Mouse (Mus musculus) heart, adult 2 months (tissue): ENCODE results near the gene Runx1. TPM values are rescaled to one million over a fixed set of nuclear protein-coding genes. Genes with fewer than 3 reads are reported as not detected.

Experiments used
- DNase-seq, 2 experiments: peaks; one replicate each; pipeline ENCODE4 v3.0.0; 2021
- H3K27ac ChIP-seq: fragments of 200-600 bp; 2 replicates; pipeline ENCODE4 v1.8.1; 2022
- H3K27me3 ChIP-seq: fragments of 200-500 bp; 2 replicates; pipeline ENCODE4 v1.6.1; 2012; ENCODE audit warnings: mild to moderate bottlenecking, low read length, inconsistent platforms, mixed read lengths; ENCODE audit not compliant: control insufficient read depth, insufficient read depth
- H3K36me3 ChIP-seq: fragments of 200-500 bp; 2 replicates; pipeline ENCODE4 v1.6.1; 2012; ENCODE audit warnings: low read length, inconsistent platforms; ENCODE audit not compliant: control insufficient read depth, insufficient read depth
- H3K4me1 ChIP-seq: fragments of 200-500 bp; 2 replicates; pipeline ENCODE4 v1.6.1; 2011; ENCODE audit warnings: low read length; ENCODE audit not compliant: control insufficient read depth, insufficient read depth
- H3K4me3 ChIP-seq: fragments of 200-600 bp; 2 replicates; pipeline ENCODE4 v1.8.1; 2022
- H3K79me2 ChIP-seq: fragments of 200-500 bp; replicated peaks from 2 replicates; pipeline ENCODE4 v1.6.1; 2012; ENCODE audit warnings: mild to moderate bottlenecking, inconsistent platforms, low read length, moderate library complexity, mixed read lengths; ENCODE audit not compliant: control insufficient read depth, insufficient read depth
- H3K9ac ChIP-seq: fragments of 200-500 bp; 2 replicates; pipeline ENCODE4 v1.6.1; 2012; ENCODE audit warnings: low read depth, mild to moderate bottlenecking, control low read depth, inconsistent platforms, low read length, mixed read lengths
- CTCF ChIP-seq: fragments of 200-600 bp; IDR thresholded peaks from 2 replicates; pipeline ENCODE4 v1.8.1; 2022; ENCODE audit warnings: antibody characterized with exemption, mild to moderate bottlenecking, moderate library complexity
- EP300 ChIP-seq: fragments of 200-500 bp; IDR thresholded peaks from 2 replicates; pipeline ENCODE4 v1.6.1; 2011; ENCODE audit warnings: low read depth, low read length, control low read depth; ENCODE audit not compliant: insufficient read depth
- POLR2A ChIP-seq: fragments of 200-500 bp; IDR thresholded peaks from 2 replicates; pipeline ENCODE4 v1.6.1; 2011; ENCODE audit warnings: mild to moderate bottlenecking, low read depth, low read length, control low read depth; ENCODE audit not compliant: insufficient read depth
- WGBS: fragments of 180-500 bp; shearing (Covaris S2); methylation state at CpG from one replicate; pipeline ENCODE4 v1.1.7; 2018; 5-methylcytosine and 5-hydroxymethylcytosine counted together
- intact Hi-C: fragments of 180-260 bp; cut with DNase I; formaldehyde crosslinking; loops from one replicate; pipeline ENCODE4 v1.15.1; 2025
- polyA plus RNA-seq: library from polyadenylated mRNA; depleted of rRNA; stranded (reverse); fragments of >200 nt; gene quantifications from 2 replicates; pipeline ENCODE4 v1.2.3, GENCODE M21; 2012
- total RNA-seq, 2 experiments: library from RNA; stranded (reverse); gene quantifications; 2 replicates each; pipeline ENCODE4 v1.2.3; 2021

The Runx1 gene
- total and polyA plus RNA-seq, 3 experiments, result 1.8 to 2.4 (median 2.1) TPM

DNA sequence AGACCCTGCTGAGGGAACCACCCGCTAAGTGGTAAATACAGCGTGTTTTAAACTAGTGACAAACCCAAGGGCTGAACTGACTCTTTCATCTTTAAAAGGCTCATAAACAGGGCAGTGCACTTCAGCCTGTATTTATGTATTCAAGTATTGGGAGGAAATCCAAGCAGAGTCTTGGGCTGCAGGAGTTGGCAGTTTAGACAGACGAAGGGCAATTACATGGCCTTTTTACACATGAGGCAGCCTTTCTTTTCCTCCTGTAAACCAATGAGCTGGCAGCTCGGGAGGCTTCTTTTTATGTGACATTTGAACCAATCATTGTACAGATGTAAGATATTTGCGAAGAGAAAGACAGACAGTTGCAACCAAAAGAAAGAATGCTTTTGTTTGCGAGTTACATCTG lies 233.7 kb downstream of the Runx1 start:
- 87% methylated on average over 6 of the region's 6 CpGs for WGBS
- Histone ChIP-seq H3K27ac (no peak overlapping the region), H3K9ac (no peak overlapping the region), H3K36me3 (no peaks in the 10 kb centered on the region), H3K4me3 (no peak overlapping the region), H3K27me3 (no peaks in the 10 kb centered on the region), H3K79me2 (no peaks in the 10 kb centered on the region), H3K4me1 (no peaks in the 10 kb centered on the region)
- intact Hi-C loops, result no loop called here
- TF ChIP-seq CTCF (no peak), POLR2A (no peak), EP300 (no peak)
- no peak for DNase-seq

DNA sequence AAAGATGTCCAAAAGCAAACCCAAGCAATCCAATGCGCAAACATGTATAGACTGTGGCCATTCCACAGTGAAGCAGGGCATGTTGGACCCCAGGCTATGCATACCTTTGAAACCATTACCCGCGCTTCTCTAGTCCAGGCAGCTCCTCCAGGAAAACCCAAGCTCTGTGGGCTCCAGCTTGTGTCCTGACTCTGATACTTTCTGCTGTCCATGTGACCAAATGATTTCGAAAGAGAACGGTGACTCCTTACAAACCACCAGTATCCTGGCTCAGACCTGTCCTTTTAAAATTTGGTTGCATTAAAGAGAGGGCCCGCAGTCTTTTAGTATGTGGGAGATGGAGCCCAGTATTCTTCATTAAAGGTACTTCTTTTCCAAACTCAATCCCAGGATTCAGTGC lies 234.2 kb downstream of the Runx1 start:
- 91% methylated on average over 6 of the region's 6 CpGs for WGBS
- Histone ChIP-seq H3K79me2 (no peaks in the 10 kb centered on the region), H3K4me3 (no peak overlapping the region), H3K9ac (no peak overlapping the region), H3K4me1 (no peaks in the 10 kb centered on the region), H3K36me3 (no peaks in the 10 kb centered on the region), H3K27ac (no peak overlapping the region), H3K27me3 (no peaks in the 10 kb centered on the region)
- TF ChIP-seq CTCF, result no peak
- TF ChIP-seq EP300, result no peak
- TF ChIP-seq POLR2A, result no peak
- intact Hi-C loops, result no loop called here
- no peak for DNase-seq

DNA sequence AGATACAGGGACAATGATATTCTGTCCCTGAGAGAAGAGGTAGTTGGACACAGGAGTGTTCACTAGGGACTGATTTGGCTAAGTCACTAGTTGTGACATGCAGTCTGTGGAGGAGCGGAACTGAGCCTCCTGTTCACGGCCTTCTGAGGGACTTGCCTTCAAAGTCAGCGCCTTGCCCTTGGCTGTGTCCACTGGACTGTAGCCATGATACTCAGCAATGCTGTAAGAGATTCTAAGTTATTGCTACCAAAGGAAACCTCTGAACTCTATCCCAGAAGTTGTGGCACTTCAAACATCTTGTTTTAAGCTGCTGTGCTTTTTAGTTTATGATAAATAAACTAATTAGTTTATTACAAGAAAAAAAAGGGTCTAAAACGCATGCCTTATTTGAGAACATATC lies 238.1 kb downstream of the Runx1 start:
- TF ChIP-seq EP300 (no peak), CTCF (no peak), POLR2A (no peak)
- Histone ChIP-seq H3K27me3 (no peaks in the 10 kb centered on the region), H3K36me3 (no peaks in the 10 kb centered on the region), H3K79me2 (no peaks in the 10 kb centered on the region), H3K27ac (no peak overlapping the region), H3K9ac (no peak overlapping the region), H3K4me1 (no peaks in the 10 kb centered on the region), H3K4me3 (no peak overlapping the region)
- intact Hi-C loops, result no loop called here
- no peak for DNase-seq
- 79% methylated on average over 4 of the region's 4 CpGs for WGBS

DNA sequence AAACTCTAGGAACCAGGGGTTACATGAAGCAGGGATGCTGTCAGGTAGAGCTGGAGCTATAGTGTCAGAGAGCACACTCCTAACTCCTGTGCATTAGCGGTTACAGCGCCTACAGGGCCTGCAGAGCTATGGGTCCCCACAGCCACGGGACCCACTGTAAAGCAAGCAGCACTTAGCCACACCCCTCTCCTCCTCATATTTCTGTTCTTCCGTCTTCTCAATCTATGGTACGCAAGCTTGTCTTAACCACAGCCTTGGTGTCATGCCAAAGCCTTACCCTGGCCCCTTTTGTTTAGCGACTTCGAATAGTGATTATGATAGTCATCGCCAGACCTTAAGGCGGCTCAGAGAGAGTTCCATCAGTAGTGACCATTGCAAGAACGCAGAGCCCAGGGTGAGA lies 244.2 kb downstream of the Runx1 start:
- no peak overlapping the region for H3K9ac ChIP-seq
- H3K4me1 ChIP-seq, result no peaks in the 10 kb centered on the region
- intact Hi-C loops, result no loop called here
- no peak overlapping the region for H3K27ac ChIP-seq
- no peaks in the 10 kb centered on the region for H3K36me3 ChIP-seq
- H3K4me3 ChIP-seq, result no peak overlapping the region
- WGBS, result 76% methylated on average over 10 of the region's 10 CpGs
- TF ChIP-seq POLR2A, result no peak
- DNase-seq, result no peak
- no peaks in the 10 kb centered on the region for H3K79me2 ChIP-seq
- H3K27me3 ChIP-seq, result no peaks in the 10 kb centered on the region

DNA sequence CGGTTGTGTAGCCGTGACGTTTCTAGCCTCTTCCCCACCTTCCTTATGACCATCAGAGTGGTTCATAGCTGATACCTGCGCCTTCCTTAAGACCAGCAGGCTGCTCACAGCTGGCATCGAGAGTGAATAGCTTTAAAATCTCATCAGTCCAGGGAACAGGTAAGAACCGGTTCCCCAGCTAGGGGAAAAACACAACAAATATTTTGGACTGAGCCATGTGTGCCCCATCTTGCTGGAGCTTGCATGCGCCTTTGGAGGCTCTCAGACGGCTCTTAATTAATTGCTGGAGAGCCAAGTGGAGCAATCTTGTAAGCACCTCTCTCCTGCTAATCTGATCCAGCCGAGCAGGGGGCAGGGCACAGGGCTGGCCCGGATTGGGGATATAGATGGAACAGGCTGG lies 245.0 kb downstream of the Runx1 start:
- TF ChIP-seq CTCF (no peak), EP300 (no peak), POLR2A (no peak)
- Histone ChIP-seq H3K9ac (no peak overlapping the region), H3K79me2 (no peaks in the 10 kb centered on the region), H3K27ac (no peak overlapping the region), H3K4me3 (no peak overlapping the region), H3K27me3 (no peaks in the 10 kb centered on the region), H3K4me1 (no peaks in the 10 kb centered on the region), H3K36me3 (no peaks in the 10 kb centered on the region)
- DNase-seq, result no peak
- intact Hi-C loops, result no loop called here
- 83% methylated on average over 10 of the region's 10 CpGs for WGBS

DNA sequence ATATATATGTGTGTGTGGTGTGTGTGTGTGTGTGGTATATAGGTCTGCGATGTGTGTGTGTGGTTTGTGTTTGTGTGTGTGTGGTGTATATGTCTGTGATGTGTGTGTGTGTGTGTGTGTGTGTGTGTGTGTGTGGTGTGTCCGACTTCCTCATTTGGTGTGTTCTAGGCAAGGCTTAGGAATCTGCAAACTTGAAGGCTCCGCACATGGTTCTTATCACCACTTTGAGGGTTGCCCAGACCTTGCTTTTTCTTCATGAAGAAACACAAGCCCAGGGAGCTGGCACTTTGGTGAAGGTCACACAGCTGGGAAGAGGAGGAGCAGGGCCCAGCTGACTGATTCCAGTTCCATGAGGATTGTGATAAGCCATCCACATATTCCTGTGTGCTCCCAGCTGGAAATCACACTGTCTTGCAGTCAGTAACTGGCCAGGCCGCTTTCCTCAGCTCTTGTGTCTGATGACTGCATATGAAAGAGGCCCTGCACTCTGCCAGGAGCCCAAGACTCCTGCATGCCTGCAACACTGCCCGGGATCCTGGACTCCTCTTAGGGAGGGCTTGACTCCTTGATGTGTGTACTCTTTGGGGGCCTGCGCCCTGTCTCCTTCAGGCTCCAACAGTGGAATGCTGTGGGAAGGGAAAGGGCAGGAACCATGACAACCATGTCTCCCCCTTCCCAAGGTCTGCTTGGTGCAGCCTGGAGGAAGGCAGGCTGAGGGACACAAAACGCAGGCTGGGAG lies 246.9 kb downstream of the Runx1 start:
- Histone ChIP-seq H3K9ac (no peak overlapping the region), H3K4me1 (no peaks in the 10 kb centered on the region), H3K36me3 (no peaks in the 10 kb centered on the region), H3K27me3 (no peaks in the 10 kb centered on the region), H3K79me2 (no peaks in the 10 kb centered on the region), H3K27ac (no peak overlapping the region), H3K4me3 (no peak overlapping the region)
- intact Hi-C loops, result no loop called here
- DNase-seq, result no peak
- TF ChIP-seq EP300, result no peak
- TF ChIP-seq POLR2A, result no peak
- TF ChIP-seq CTCF, result no peak
- WGBS, result 73% methylated on average over 7 of the region's 7 CpGs
